Mouse (Mus musculus) brain, embryonic 14.5 days (tissue): ENCODE measurements around the gene Mafg. TPM values are rescaled to one million over a fixed set of nuclear protein-coding genes. Genes with fewer than 3 reads are reported as not detected.

Experiments used
- DNase-seq: peaks from one replicate; pipeline ENCODE4 v3.0.0-alpha.2; 2011; ENCODE audit warnings: low read depth
- CTCF ChIP-seq: fragments of 200-500 bp; IDR thresholded peaks from 2 replicates; pipeline ENCODE4 v1.5.1; 2012; ENCODE audit warnings: inconsistent platforms, mild to moderate bottlenecking, moderate library complexity, borderline replicate concordance; ENCODE audit not compliant: insufficient read depth, insufficient read length; ENCODE audit errors: extremely low read depth
- POLR2A ChIP-seq: fragments of 200-500 bp; IDR thresholded peaks from 2 replicates; pipeline ENCODE4 v1.6.1; 2012; ENCODE audit warnings: mild to moderate bottlenecking, inconsistent platforms, borderline replicate concordance; ENCODE audit not compliant: poor library complexity, insufficient read depth, insufficient read length, severe bottlenecking; ENCODE audit errors: extremely low read depth
- polyA plus RNA-seq: library from polyadenylated mRNA; depleted of rRNA; stranded (reverse); fragments of >200 nt; gene quantifications from 2 replicates; pipeline ENCODE4 v1.2.3, GENCODE M21; 2012

The Mafg gene
- polyA plus RNA-seq, 1 experiment = 57.4 TPM

DNA sequence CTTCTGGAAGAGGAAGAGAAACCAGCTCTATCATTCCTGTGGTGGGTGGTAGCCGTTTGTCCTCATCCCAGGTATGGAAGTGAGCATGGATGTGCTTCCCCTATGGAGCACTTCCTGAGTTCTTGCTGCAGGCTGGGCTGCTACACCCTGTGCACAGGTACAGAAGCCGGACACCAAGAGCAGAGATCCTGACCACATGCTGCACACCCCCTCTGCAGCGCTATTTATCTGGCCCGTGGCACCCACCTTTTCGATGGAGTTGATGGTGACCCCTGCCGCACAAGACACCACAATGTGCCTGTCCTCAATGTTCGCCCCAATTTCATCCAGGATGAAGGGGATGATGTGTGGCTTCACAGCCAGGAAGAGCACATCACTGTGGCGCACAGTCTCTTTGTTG is 8.5 kb upstream of the Mafg start:
- no peak for DNase-seq
- TF ChIP-seq POLR2A (no peak), CTCF (no peak)

DNA sequence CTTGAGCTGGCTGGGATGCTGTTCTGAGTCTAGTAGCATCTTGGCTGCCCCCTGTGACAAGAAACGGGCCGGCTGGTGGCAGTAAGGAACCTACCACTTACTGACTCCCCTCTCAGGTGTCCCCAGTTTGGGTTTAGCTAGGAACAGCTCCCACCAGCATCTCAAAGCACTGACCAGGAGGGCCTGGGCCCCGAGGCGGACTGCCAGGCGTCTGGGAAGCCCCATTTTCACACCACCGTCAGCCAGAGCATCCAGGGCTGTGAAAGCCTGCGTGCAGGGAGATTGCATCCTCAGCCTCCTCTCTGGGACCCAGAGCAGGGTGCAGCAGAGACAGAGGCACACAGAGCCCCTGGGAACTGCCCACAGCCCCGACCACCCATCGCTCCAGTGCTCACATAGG is 7.9 kb upstream of the Mafg start:
- DNase-seq = no peak
- TF ChIP-seq CTCF (no peak), POLR2A (no peak)

DNA sequence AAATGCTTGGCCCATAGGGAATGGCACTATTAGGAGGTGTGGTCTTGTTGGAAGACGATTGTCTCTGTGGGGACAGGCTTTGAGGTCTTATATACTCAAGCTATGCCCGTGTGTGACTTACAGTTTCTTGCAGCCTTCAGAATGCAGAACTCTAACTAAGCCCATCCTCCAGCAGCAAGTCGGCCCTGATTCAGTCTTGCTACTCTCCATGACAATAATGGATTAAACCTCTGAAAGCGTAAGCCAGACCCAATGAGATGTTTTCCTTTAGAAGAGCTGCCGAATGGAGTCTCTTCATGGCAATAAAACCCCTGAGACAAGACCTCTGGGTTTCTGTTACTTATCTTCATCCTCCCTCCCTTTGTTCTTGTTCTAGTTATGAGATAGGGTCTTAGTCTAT is 1.4 kb upstream of the Mafg start:
- TF ChIP-seq POLR2A (no peak), CTCF (no peak)
- DNase-seq = no peak

DNA sequence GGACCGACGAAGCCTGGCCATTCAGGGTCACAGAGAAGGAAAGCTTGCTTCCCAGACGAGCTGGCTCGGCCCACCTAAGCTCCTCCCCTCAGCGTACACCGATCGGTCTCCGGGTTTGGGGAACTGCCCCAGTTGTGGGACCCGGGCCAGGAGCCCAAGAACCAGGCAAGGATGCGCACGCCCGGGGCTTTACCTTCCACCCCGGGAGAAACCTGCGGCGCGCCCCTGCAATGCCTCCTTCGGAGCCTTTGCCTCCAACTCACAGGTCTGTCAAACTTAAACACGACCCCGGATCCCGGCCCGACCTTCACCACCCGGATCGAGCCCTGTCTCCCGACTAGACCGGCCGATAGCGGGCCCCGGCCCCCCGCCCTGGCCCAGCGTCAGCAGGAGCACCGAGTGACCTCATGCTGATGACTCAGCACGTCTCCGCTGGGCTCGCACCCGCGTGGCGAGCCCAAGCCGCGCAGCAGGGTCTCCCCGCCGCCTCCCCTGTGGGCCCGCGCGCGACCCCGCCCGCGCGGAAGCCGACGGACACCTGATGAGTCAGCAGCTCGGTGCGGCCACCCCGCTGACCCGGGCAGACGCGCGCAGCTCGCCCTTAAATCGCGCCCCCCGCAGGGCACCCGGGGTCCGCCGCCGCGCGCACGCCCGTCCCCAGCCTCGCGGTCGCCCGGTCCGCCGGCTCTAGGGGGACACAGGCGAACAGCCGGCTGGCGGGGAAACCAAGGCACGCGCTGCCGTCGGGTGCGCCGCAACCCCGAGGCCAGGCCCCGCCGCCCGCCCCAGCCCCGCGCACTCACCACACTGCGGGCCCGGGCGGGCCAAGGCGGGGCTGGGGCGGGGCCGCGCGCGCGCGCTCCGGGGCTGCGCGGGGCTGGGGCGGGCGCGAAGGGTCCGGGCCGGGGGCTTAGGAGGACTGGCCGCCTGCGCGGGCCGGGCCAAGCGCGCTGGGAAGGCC is 561 bp downstream of the Mafg start:
- peak; percentile 60 for DNase-seq
- no peak for TF ChIP-seq CTCF
- TF ChIP-seq POLR2A = no peak

DNA sequence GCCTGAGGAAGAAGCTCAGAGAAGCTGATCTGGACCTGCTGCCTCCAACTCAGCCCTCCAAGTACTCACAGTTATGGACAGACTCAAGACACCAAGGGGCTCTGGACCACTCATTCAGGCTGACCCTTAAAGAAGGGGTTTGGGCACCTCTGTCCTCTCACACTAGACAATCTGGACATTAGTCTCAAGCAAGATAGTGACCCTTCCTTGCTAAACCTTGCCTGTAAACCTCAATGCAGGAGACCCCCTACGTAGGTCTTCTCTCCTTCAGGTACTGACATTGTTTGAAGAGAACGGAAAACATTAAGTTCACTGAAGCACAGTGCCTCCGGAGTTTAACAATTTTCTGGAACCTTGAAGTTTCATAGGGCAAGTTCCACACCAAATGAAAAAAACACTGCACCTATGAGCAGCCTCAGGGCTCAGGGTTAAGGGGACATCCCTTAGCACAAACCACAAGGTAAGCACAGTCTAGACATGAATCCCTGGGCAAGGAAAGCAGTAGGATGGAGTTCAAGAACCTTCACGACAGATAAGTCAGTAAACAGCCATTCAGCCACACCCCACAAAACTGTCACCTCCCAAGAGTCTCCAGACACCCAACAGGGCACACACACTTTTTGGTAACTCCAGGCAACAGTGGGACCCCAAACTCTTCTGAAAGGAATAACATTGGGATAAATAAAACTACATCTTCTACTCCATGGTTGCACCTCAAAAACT is 1.5 kb downstream of the Mafg start:
- DNase-seq = no peak
- TF ChIP-seq POLR2A = no peak
- no peak for TF ChIP-seq CTCF

DNA sequence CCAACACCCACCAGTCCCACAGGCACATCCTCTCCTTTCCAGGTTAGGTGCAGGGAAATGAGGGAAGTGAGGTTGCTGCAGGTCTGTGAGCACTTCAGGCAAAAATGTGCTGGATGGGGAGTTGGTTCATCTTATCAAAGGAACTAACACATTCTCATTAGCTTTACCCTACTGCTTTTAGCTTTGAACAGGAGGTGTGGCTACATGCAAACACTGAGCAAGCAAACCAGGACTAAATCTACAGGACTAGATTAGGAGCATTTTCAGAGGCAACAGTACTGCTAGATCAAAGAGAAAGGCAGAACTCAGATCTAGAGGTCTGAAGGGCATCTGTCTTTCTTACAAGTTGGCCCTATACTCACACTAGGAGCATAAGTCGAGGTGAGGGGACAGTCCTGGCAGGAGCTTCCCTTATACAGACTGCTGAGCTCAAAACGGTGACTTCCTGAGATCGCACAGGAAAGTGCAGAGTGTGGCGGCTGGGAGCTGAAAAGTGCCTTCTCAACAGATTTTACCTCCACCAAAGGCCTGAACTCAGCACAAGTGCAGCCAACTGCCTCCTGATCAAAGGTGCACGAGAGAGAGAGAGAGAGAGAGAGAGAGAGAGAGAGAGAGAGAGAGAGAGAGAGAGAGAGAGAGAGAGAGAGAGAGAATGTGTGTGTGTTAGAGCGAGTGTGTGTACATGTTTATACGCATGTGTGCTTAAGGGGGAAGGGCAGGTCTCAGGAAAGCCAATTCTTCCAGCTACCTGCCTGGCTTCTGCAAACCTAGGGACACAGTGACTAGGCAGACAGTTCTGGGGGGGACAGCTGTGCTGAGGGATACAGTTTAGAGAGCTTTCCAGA is 2.3 kb downstream of the Mafg start:
- DNase-seq = no peak
- TF ChIP-seq CTCF (no peak), POLR2A (no peak)

DNA sequence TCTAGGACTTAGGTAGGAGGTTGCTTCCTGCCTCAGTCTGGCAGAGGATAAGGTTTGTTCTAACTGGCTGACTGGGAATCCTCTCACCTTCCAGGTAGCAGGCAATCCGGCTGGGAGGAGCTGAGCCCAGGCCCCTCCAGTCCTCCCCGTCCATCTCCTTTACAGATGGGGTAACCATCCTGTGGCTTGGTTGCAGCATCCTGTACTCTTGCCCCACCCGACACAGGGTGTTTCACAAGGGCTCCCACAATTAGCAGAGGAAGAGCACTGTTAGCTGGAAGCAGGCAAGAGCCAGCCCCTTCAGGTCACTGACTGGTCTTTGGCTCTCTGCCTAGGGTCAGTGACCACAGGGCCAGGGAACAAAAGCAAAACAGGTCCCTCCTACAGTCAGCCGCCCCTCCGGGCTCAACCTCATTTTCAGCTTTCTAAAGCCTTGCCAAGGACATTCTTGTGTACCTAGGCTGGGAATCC is 3.0 kb downstream of the Mafg start:
- DNase-seq = no peak
- TF ChIP-seq POLR2A = no peak
- TF ChIP-seq CTCF = no peak

DNA sequence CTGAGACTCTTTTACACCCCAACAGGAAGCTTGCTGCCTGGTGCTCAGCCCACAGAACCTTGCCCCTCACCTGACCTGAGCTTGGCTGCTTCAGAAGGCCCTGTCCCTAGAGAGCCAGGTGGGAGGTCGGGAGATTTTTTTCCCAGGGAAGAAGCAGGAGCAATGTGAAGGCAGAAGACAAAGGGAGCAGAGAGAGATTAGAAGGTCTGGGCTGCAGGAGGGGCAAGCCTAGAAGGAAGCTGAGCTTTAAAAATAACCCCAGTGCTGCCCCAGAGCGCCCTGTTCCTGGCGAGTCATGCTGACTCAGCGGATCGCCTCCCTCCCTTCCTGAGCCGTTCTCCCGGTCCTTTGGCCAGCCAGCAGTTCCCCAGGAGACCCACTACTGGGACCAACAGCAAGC is 3.5 kb downstream of the Mafg start:
- TF ChIP-seq POLR2A (no peak), CTCF (no peak)
- DNase-seq = no peak

DNA sequence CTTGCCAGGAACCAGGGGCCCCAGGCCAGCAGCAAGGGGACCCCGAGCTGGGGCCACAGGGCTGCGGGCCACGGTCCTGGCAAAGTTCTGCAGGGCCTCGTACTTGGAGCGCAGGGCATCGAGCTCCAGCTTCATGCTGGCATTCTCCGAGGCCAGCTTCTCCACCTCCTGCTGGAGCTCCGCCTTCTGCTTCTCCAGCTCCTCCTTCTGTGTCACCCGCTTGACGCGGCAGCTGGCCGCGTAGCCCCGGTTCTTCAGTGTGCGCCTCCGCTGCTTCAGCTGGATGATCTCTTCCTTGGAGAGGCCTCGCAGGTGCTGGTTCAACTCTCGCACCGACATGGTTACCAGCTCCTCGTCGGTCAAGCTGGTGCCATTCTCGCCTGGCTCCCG is 4.1 kb downstream of the Mafg start:
- TF ChIP-seq POLR2A = no peak
- TF ChIP-seq CTCF = no peak
- DNase-seq = no peak

DNA sequence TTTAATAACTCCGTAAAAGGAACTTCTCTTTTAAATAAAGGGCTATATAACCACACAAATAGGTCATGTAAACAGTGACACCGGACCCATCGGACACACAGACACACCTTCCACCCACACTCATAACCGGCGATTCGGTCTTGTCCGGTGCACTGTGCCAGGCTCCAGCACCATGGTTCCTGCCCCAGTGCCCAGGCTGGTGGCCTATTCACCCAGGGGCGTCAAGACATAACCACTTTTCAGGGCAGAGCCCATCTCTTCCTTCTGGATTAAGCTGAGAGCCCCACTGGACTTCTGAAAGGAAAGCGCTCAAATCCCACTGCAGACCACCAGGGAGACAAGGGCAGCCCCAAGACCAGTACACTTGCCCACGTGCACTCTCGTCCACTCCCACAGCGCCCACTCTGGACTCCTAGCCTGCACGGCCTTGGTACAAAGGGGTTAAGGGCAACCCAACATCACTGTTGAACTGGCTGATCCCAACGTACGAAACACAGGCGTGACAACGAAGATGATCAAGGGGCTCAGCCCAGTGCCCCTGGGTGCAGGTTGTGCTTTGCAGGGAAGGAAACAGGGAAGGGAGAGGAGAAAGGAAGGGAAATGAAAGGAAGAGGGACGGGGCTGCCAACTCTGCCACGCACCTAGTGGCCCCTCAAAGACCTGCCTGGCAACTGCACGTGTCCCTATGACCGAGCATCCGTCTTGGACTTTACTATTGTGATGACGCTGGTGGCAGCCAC is 4.6 kb downstream of the Mafg start:
- TF ChIP-seq CTCF = no peak
- no peak for TF ChIP-seq POLR2A
- no peak for DNase-seq

DNA sequence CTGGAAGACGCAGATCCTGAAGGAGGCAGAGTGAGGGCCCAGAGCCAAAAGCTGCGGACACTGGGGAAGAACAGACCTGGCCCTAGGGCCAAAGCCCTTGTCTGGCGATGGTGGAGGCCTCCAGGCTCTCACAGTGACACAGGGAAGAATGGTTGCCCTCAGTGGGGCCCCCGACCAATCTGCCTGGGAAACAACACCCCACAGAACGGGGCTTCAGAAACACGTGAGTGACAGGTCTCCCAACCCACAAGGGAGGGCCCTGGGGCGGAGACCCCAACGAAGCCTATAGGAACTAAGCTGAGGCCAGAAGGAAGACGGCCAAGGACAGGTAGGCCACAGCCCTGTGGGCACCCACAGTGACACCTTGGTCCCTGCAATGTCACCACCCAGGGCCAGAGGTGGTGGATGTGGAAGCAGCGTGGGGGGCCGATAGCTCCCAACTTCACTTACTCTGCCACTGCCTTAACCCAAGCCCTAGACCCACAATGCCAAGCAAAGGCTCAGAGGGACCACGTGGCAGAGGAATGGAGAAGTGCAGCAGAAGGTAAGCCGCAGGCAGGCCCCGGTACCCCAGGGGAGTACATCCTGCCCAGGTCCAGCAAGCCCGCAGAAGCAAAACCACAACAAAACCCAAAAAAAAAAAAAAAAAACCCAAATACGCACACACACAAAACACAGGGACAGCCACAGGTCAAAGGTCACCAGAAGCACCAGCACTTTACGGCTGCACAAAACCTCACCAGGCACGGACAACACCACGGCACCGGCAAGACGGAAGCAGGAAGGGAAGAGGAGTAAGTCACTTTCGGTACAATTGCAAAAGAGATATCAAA is 5.7 kb downstream of the Mafg start:
- DNase-seq = no peak
- TF ChIP-seq POLR2A (no peak), CTCF (no peak)
